Mouse (Mus musculus) MEL (cell line): Measurements from ENCODE around the gene Zbtb7b. TPM values are rescaled to one million over a fixed set of nuclear protein-coding genes. Genes with fewer than 3 reads are reported as not detected.

ENCODE experiments used
- DNase-seq: peaks from one replicate; pipeline ENCODE4 v3.0.0; 2011; ENCODE audit warnings: low read depth, low spot score
- H3K27ac ChIP-seq: 2 replicates; pipeline ENCODE4 v1.5.1; 2012; ENCODE audit warnings: low read depth, mild to moderate bottlenecking, control low read depth, low read length, moderate library complexity; ENCODE audit not compliant: control insufficient read depth
- H3K27me3 ChIP-seq, 2 experiments: fragments of 150-350 bp in 1 of 2; sonication (generic) in 1 of 2; 2 replicates each; pipeline ENCODE4 v1.6.1; 2012; ENCODE audit warnings: low read length in 2 of 2, mild to moderate bottlenecking in 2 of 2, improper control_type of control experiment in 1 of 2, moderate library complexity in 1 of 2; ENCODE audit not compliant: insufficient read depth in 2 of 2, control insufficient read depth in 1 of 2
- H3K36me3 ChIP-seq, 2 experiments: 2 replicates each; pipeline ENCODE4 v1.6.1; 2012 to 2014; ENCODE audit warnings: low read length in 2 of 2, improper control_type of control experiment in 1 of 2, inconsistent platforms in 1 of 2, mild to moderate bottlenecking in 1 of 2; ENCODE audit not compliant: insufficient read depth in 2 of 2, control insufficient read depth in 1 of 2
- H3K4me1 ChIP-seq, 2 experiments: fragments of 150-350 bp in 1 of 2; sonication (generic) in 1 of 2; 2 replicates each; pipeline ENCODE4 v1.6.1; 2012; ENCODE audit warnings: low read length in 2 of 2, improper control_type of control experiment in 1 of 2, mild to moderate bottlenecking in 1 of 2; ENCODE audit not compliant: insufficient read depth in 2 of 2, control insufficient read depth in 1 of 2
- H3K4me3 ChIP-seq, 2 experiments: fragments of 150-350 bp in 1 of 2; sonication (generic) in 1 of 2; 2 replicates each; pipeline ENCODE4 v1.5.1; 2012; ENCODE audit warnings: low read depth in 2 of 2, low read length in 2 of 2, mild to moderate bottlenecking in 2 of 2, moderate library complexity in 2 of 2, control low read depth in 1 of 2, improper control_type of control experiment in 1 of 2; ENCODE audit not compliant: control insufficient read depth in 1 of 2, insufficient read depth in 1 of 2
- H3K79me2 ChIP-seq: 2 replicates; pipeline ENCODE4 v1.6.1; 2012; ENCODE audit warnings: mild to moderate bottlenecking, low read length, moderate library complexity; ENCODE audit not compliant: control insufficient read depth, poor library complexity, insufficient read depth
- H3K9ac ChIP-seq: 2 replicates; pipeline ENCODE4 v1.6.1; 2012; ENCODE audit warnings: low read depth, mild to moderate bottlenecking, control low read depth, low read length, moderate library complexity; ENCODE audit not compliant: control insufficient read depth, poor library complexity, severe bottlenecking
- H3K9me3 ChIP-seq: fragments of 150-350 bp; sonication (generic); replicated peaks from 2 replicates; pipeline ENCODE4 v1.6.1; 2012; ENCODE audit warnings: mild to moderate bottlenecking, low read length, improper control_type of control experiment, moderate library complexity; ENCODE audit not compliant: insufficient read depth
- ELF1 ChIP-seq: IDR thresholded peaks from 2 replicates; pipeline ENCODE4 v1.6.1; 2014; ENCODE audit warnings: low read depth, mild to moderate bottlenecking, inconsistent platforms, low read length, improper control_type of control experiment, moderate library complexity
- EP300 ChIP-seq, 2 experiments: IDR thresholded peaks; 2 replicates each; pipeline ENCODE4 v1.6.1; 2011; ENCODE audit warnings: improper control_type of control experiment in 2 of 2, low read length in 2 of 2, low read depth in 1 of 2, mild to moderate bottlenecking in 1 of 2
- ETS1 ChIP-seq: IDR thresholded peaks from 2 replicates; pipeline ENCODE4 v1.6.1; 2012; ENCODE audit warnings: low read depth, mild to moderate bottlenecking, inconsistent platforms, low read length, improper control_type of control experiment, moderate library complexity
- MAX ChIP-seq: IDR thresholded peaks from 2 replicates; pipeline ENCODE4 v1.6.1; 2011; ENCODE audit warnings: low read length, improper control_type of control experiment
- MYC ChIP-seq: IDR thresholded peaks from 2 replicates; pipeline ENCODE4 v1.6.1; 2011; ENCODE audit warnings: low read depth, mild to moderate bottlenecking, low read length, improper control_type of control experiment, moderate library complexity
- POLR2AphosphoS2 ChIP-seq: IDR thresholded peaks from 2 replicates; pipeline ENCODE4 v1.6.1; 2011; ENCODE audit warnings: low read length, improper control_type of control experiment
- POLR2AphosphoS5 ChIP-seq: IDR thresholded peaks from 2 replicates; pipeline ENCODE4 v1.6.1; 2012; ENCODE audit warnings: low read depth, borderline replicate concordance, mild to moderate bottlenecking, inconsistent platforms, low read length, moderate library complexity, mixed read lengths
- SIN3A ChIP-seq: IDR thresholded peaks from 2 replicates; pipeline ENCODE4 v1.6.1; 2012; ENCODE audit warnings: low read length, improper control_type of control experiment, inconsistent platforms
- ZKSCAN1 ChIP-seq: IDR thresholded peaks from 2 replicates; pipeline ENCODE4 v1.6.1; 2012; ENCODE audit warnings: low read depth, mild to moderate bottlenecking, inconsistent platforms, low read length, improper control_type of control experiment, moderate library complexity
- polyA plus RNA-seq, 2 experiments: library from polyadenylated mRNA; stranded (reverse) in 1 of 2; unstranded in 1 of 2; fragments of >175 nt in 1 of 2; fragments of >200 nt in 1 of 2; gene quantifications; 2 replicates each; pipeline versions ENCODE4 v1.2.1 to v1.2.4; 2012; ENCODE audit warnings: low replicate concordance in 2 of 2, low read depth in 1 of 2; ENCODE audit not compliant: insufficient read length in 2 of 2, insufficient read depth in 1 of 2, missing spikeins in 1 of 2
- total RNA-seq: library from RNA; depleted of rRNA; stranded (reverse); fragments of 300-350 nt; gene quantifications from 2 replicates; pipeline ENCODE4 v1.2.3, GENCODE M21; 2012

Gene Zbtb7b
- total and polyA plus RNA-seq, 3 experiments, result 8.5 to 20.1 TPM; not detected in 1

GRCm38 (mm10) chr3:89425141-89425525 is 30.6 kb upstream of the Zbtb7b start:
- peaks cover 18 to 40% of the 10 kb centered on the region in 2 experiments for H3K4me1 ChIP-seq
- DNase-seq, result no peak
- no peak overlapping the region for H3K4me3 ChIP-seq
- H3K27ac ChIP-seq, result no peak overlapping the region
- H3K36me3 ChIP-seq, result peaks cover 9 to 41% of the 10 kb centered on the region in 2 experiments
- peaks cover 9% of the 10 kb centered on the region for H3K79me2 ChIP-seq
- TF ChIP-seq ELF1, result no peak
- TF ChIP-seq POLR2AphosphoS2, result no peak
- H3K9me3 ChIP-seq, result no peaks in the 10 kb centered on the region
- H3K9ac ChIP-seq, result no peak overlapping the region
- H3K27me3 ChIP-seq, result no peaks in the 10 kb centered on the region

- no peak overlapping the region for H3K9ac ChIP-seq
- H3K79me2 ChIP-seq, result peaks cover 14% of the 10 kb centered on the region
- H3K4me3 ChIP-seq, result no peak overlapping the region
- no peaks in the 10 kb centered on the region for H3K9me3 ChIP-seq
- no peak for DNase-seq
- H3K36me3 ChIP-seq, result peaks cover 9 to 44% of the 10 kb centered on the region in 2 experiments
- peaks cover 20 to 46% of the 10 kb centered on the region in 2 experiments for H3K4me1 ChIP-seq
- peak in 1 of 2 experiments; percentile 31; a peak in 2 of 4 replicates for TF ChIP-seq EP300 (IDR thresholded peaks at IDR 0.05; ENCODE audit: low read depth in 1 of 2, low read length in 2 of 2)
- no peak for TF ChIP-seq MAX
- no peak for TF ChIP-seq MYC
- TF ChIP-seq SIN3A, result no peak
- no peak for TF ChIP-seq POLR2AphosphoS5
- TF ChIP-seq ETS1, result 0 out of 2 replicates have a peak, but pooled peaks have one; percentile 11
- H3K27me3 ChIP-seq, result no peaks in the 10 kb centered on the region
- peak overlapping the region; percentile 14; the same call in 1 of the 2 replicates for H3K27ac ChIP-seq
Measured at GRCm38 (mm10) chr3:89424416-89425140, 30.0 kb upstream of the Zbtb7b start.

- no peak overlapping the region for H3K9ac ChIP-seq
- peaks cover 9 to 48% of the 10 kb centered on the region in 2 experiments for H3K36me3 ChIP-seq
- H3K9me3 ChIP-seq, result no peaks in the 10 kb centered on the region
- peak; percentile 66 for DNase-seq
- no peak overlapping the region for H3K27ac ChIP-seq
- no peaks in the 10 kb centered on the region for H3K27me3 ChIP-seq
- TF ChIP-seq ZKSCAN1 (no peak), EP300 (IDR thresholded peaks at IDR 0.05; ENCODE audit: low read depth in 1 of 2, low read length in 2 of 2) (peak in 1 of 2 experiments; percentile 19; a peak in 1 of 4 replicates)
- H3K4me3 ChIP-seq, result no peak overlapping the region
- H3K4me1 ChIP-seq, result peaks cover 23 to 51% of the 10 kb centered on the region in 2 experiments
- peaks cover 28% of the 10 kb centered on the region for H3K79me2 ChIP-seq
Measured at GRCm38 (mm10) chr3:89422556-89423205, 28.1 kb upstream of the Zbtb7b start.
